Mouse (Mus musculus): ENCODE results near the gene Gpm6b.

Gene Gpm6b

GRCm38 (mm10) chrX:166307437-166308222 lies 68.9 kb downstream of the Gpm6b start:
- DNase-seq (ENCODE audit: low spot score), result no peak

GRCm38 (mm10) chrX:166308798-166309197 lies 70.1 kb downstream of the Gpm6b start:
- DNase-seq (ENCODE audit: low spot score), result no peak

- DNase-seq (ENCODE audit: low spot score), result no peak
Measured at GRCm38 (mm10) chrX:166315251-166315650, 76.5 kb downstream of the Gpm6b start.

- DNase-seq (ENCODE audit: low spot score), result no peak
Measured at GRCm38 (mm10) chrX:166316552-166317375, 78.1 kb downstream of the Gpm6b start.

- no peak for DNase-seq (ENCODE audit: low spot score)
Measured at GRCm38 (mm10) chrX:166317376-166317679, 78.6 kb downstream of the Gpm6b start.

- no peak for DNase-seq (ENCODE audit: low spot score)
Measured at GRCm38 (mm10) chrX:166323226-166323625, 84.5 kb downstream of the Gpm6b start.

- DNase-seq (ENCODE audit: low spot score), result no peak
Measured at GRCm38 (mm10) chrX:166327621-166328020, 88.9 kb downstream of the Gpm6b start.

GRCm38 (mm10) chrX:166328219-166328901 lies 89.6 kb downstream of the Gpm6b start:
- DNase-seq (ENCODE audit: low spot score), result no peak

- no peak for DNase-seq (ENCODE audit: low spot score)
Measured at GRCm38 (mm10) chrX:166328904-166329451, 90.3 kb downstream of the Gpm6b start.

GRCm38 (mm10) chrX:166334516-166335136 lies 95.9 kb downstream of the Gpm6b start:
- no peak for DNase-seq (ENCODE audit: low spot score)

GRCm38 (mm10) chrX:166338353-166338752 lies 99.6 kb downstream of the Gpm6b start:
- DNase-seq (ENCODE audit: low spot score), result no peak

GRCm38 (mm10) chrX:166338784-166339520 lies 100.2 kb downstream of the Gpm6b start:
- DNase-seq (ENCODE audit: low spot score), result no peak

- no peak for DNase-seq (ENCODE audit: low spot score)
Measured at GRCm38 (mm10) chrX:166339911-166340310, 101.2 kb downstream of the Gpm6b start.

GRCm38 (mm10) chrX:166341795-166342194 lies 103.1 kb downstream of the Gpm6b start:
- no peak for DNase-seq (ENCODE audit: low spot score)

GRCm38 (mm10) chrX:166344228-166345015 lies 105.7 kb downstream of the Gpm6b start:
- no peak for DNase-seq (ENCODE audit: low spot score)

- DNase-seq (ENCODE audit: low spot score), result no peak
Measured at GRCm38 (mm10) chrX:166348086-166348485, 109.4 kb downstream of the Gpm6b start.

GRCm38 (mm10) chrX:166348634-166349033 lies 109.9 kb downstream of the Gpm6b start:
- no peak for DNase-seq (ENCODE audit: low spot score)

GRCm38 (mm10) chrX:166351790-166352189 lies 113.1 kb downstream of the Gpm6b start:
- peak; percentile 49 for DNase-seq (ENCODE audit: low spot score)

GRCm38 (mm10) chrX:166353412-166353811 lies 114.7 kb downstream of the Gpm6b start:
- no peak for DNase-seq (ENCODE audit: low spot score)

- DNase-seq (ENCODE audit: low spot score), result no peak
Measured at GRCm38 (mm10) chrX:166354913-166355312, 116.2 kb downstream of the Gpm6b start.

Data from layer of hippocampus, adult 9-10 months (tissue).